Mouse (Mus musculus) MEL (cell line): ENCODE data around the gene Rplp0. TPM values are rescaled to one million over a fixed set of nuclear protein-coding genes. Genes with fewer than 3 reads are reported as not detected.

Experiments used
- DNase-seq: peaks from one replicate; pipeline ENCODE4 v3.0.0; 2011; ENCODE audit warnings: low read depth, low spot score
- H3K27ac ChIP-seq: 2 replicates; pipeline ENCODE4 v1.5.1; 2012; ENCODE audit warnings: low read depth, mild to moderate bottlenecking, control low read depth, low read length, moderate library complexity; ENCODE audit not compliant: control insufficient read depth
- H3K27me3 ChIP-seq, 2 experiments: fragments of 150-350 bp in 1 of 2; sonication (generic) in 1 of 2; 2 replicates each; pipeline ENCODE4 v1.6.1; 2012; ENCODE audit warnings: low read length in 2 of 2, mild to moderate bottlenecking in 2 of 2, improper control_type of control experiment in 1 of 2, moderate library complexity in 1 of 2; ENCODE audit not compliant: insufficient read depth in 2 of 2, control insufficient read depth in 1 of 2
- H3K36me3 ChIP-seq, 2 experiments: 2 replicates each; pipeline ENCODE4 v1.6.1; 2012 to 2014; ENCODE audit warnings: low read length in 2 of 2, improper control_type of control experiment in 1 of 2, inconsistent platforms in 1 of 2, mild to moderate bottlenecking in 1 of 2; ENCODE audit not compliant: insufficient read depth in 2 of 2, control insufficient read depth in 1 of 2
- H3K4me1 ChIP-seq, 2 experiments: fragments of 150-350 bp in 1 of 2; sonication (generic) in 1 of 2; 2 replicates each; pipeline ENCODE4 v1.6.1; 2012; ENCODE audit warnings: low read length in 2 of 2, improper control_type of control experiment in 1 of 2, mild to moderate bottlenecking in 1 of 2; ENCODE audit not compliant: insufficient read depth in 2 of 2, control insufficient read depth in 1 of 2
- H3K4me3 ChIP-seq, 2 experiments: fragments of 150-350 bp in 1 of 2; sonication (generic) in 1 of 2; 2 replicates each; pipeline ENCODE4 v1.5.1; 2012; ENCODE audit warnings: low read depth in 2 of 2, low read length in 2 of 2, mild to moderate bottlenecking in 2 of 2, moderate library complexity in 2 of 2, control low read depth in 1 of 2, improper control_type of control experiment in 1 of 2; ENCODE audit not compliant: control insufficient read depth in 1 of 2, insufficient read depth in 1 of 2
- H3K79me2 ChIP-seq: 2 replicates; pipeline ENCODE4 v1.6.1; 2012; ENCODE audit warnings: mild to moderate bottlenecking, low read length, moderate library complexity; ENCODE audit not compliant: control insufficient read depth, poor library complexity, insufficient read depth
- H3K9ac ChIP-seq: 2 replicates; pipeline ENCODE4 v1.6.1; 2012; ENCODE audit warnings: low read depth, mild to moderate bottlenecking, control low read depth, low read length, moderate library complexity; ENCODE audit not compliant: control insufficient read depth, poor library complexity, severe bottlenecking
- H3K9me3 ChIP-seq: fragments of 150-350 bp; sonication (generic); replicated peaks from 2 replicates; pipeline ENCODE4 v1.6.1; 2012; ENCODE audit warnings: mild to moderate bottlenecking, low read length, improper control_type of control experiment, moderate library complexity; ENCODE audit not compliant: insufficient read depth
- E2F4 ChIP-seq: IDR thresholded peaks from 2 replicates; pipeline ENCODE4 v1.6.1; 2011; ENCODE audit warnings: low read depth, low read length, improper control_type of control experiment, borderline replicate concordance
- ELF1 ChIP-seq: IDR thresholded peaks from 2 replicates; pipeline ENCODE4 v1.6.1; 2014; ENCODE audit warnings: low read depth, mild to moderate bottlenecking, inconsistent platforms, low read length, improper control_type of control experiment, moderate library complexity
- GATA1 ChIP-seq: IDR thresholded peaks from 2 replicates; pipeline ENCODE4 v1.6.1; 2011; ENCODE audit warnings: low read depth, low read length, improper control_type of control experiment
- HCFC1 ChIP-seq: IDR thresholded peaks from 2 replicates; pipeline ENCODE4 v1.6.1; 2012; ENCODE audit warnings: low read depth, mild to moderate bottlenecking, inconsistent platforms, low read length, improper control_type of control experiment, moderate library complexity
- JUND ChIP-seq: IDR thresholded peaks from 2 replicates; pipeline ENCODE4 v1.6.1; 2011; ENCODE audit warnings: low read depth, mild to moderate bottlenecking, improper control_type of control experiment, low read length
- KAT2A ChIP-seq: conservative IDR thresholded peaks from 2 replicates; pipeline ENCODE4 v1.6.1; 2012; ENCODE audit warnings: low read depth, low read length, improper control_type of control experiment, inconsistent platforms
- MAFK ChIP-seq: IDR thresholded peaks from 2 replicates; pipeline ENCODE4 v1.6.1; 2011; ENCODE audit warnings: low read depth, mild to moderate bottlenecking, low read length, improper control_type of control experiment, borderline replicate concordance
- MAX ChIP-seq: IDR thresholded peaks from 2 replicates; pipeline ENCODE4 v1.6.1; 2011; ENCODE audit warnings: low read length, improper control_type of control experiment
- MEF2A ChIP-seq: IDR thresholded peaks from 2 replicates; pipeline ENCODE4 v1.6.1; 2014; ENCODE audit warnings: low read depth, mild to moderate bottlenecking, inconsistent platforms, low read length, improper control_type of control experiment; ENCODE audit not compliant: poor library complexity, insufficient replicate concordance, severe bottlenecking; ENCODE audit errors: extremely low read depth
- MYB ChIP-seq: IDR thresholded peaks from 2 replicates; pipeline ENCODE4 v1.6.1; 2011; ENCODE audit warnings: mild to moderate bottlenecking, low read depth, low read length, improper control_type of control experiment
- NELFE ChIP-seq: IDR thresholded peaks from 2 replicates; pipeline ENCODE4 v1.6.1; 2011; ENCODE audit warnings: low read depth, low read length, improper control_type of control experiment
- NRF1 ChIP-seq: IDR thresholded peaks from 2 replicates; pipeline ENCODE4 v1.6.1; 2014; ENCODE audit warnings: low read depth, mild to moderate bottlenecking, inconsistent platforms, low read length, improper control_type of control experiment, moderate library complexity; ENCODE audit not compliant: poor library complexity, insufficient read depth, severe bottlenecking
- POLR2AphosphoS5 ChIP-seq: IDR thresholded peaks from 2 replicates; pipeline ENCODE4 v1.6.1; 2012; ENCODE audit warnings: low read depth, borderline replicate concordance, mild to moderate bottlenecking, inconsistent platforms, low read length, moderate library complexity, mixed read lengths
- RCOR1 ChIP-seq: IDR thresholded peaks from 2 replicates; pipeline ENCODE4 v1.6.1; 2012; ENCODE audit warnings: low read depth, mild to moderate bottlenecking, inconsistent platforms, low read length, improper control_type of control experiment
- SMC3 ChIP-seq: IDR thresholded peaks from 2 replicates; pipeline ENCODE4 v1.6.1; 2011; ENCODE audit warnings: low read depth, low read length, improper control_type of control experiment
- TAL1 ChIP-seq: IDR thresholded peaks from 2 replicates; pipeline ENCODE4 v1.6.1; 2012; ENCODE audit warnings: mild to moderate bottlenecking, inconsistent platforms, low read length, moderate library complexity, mixed read lengths
- TCF12 ChIP-seq: IDR thresholded peaks from 2 replicates; pipeline ENCODE4 v1.6.1; 2014; ENCODE audit warnings: low read depth, mild to moderate bottlenecking, inconsistent platforms, low read length, improper control_type of control experiment, moderate library complexity
- UBTF ChIP-seq: IDR thresholded peaks from 2 replicates; pipeline ENCODE4 v1.6.1; 2012; ENCODE audit warnings: low read depth, mild to moderate bottlenecking, inconsistent platforms, low read length, improper control_type of control experiment, moderate library complexity, borderline replicate concordance; ENCODE audit not compliant: insufficient read depth
- polyA plus RNA-seq, 2 experiments: library from polyadenylated mRNA; stranded (reverse) in 1 of 2; unstranded in 1 of 2; fragments of >175 nt in 1 of 2; fragments of >200 nt in 1 of 2; gene quantifications; 2 replicates each; pipeline versions ENCODE4 v1.2.1 to v1.2.4; 2012; ENCODE audit warnings: low replicate concordance in 2 of 2, low read depth in 1 of 2; ENCODE audit not compliant: insufficient read length in 2 of 2, insufficient read depth in 1 of 2, missing spikeins in 1 of 2
- total RNA-seq: library from RNA; depleted of rRNA; stranded (reverse); fragments of 300-350 nt; gene quantifications from 2 replicates; pipeline ENCODE4 v1.2.3, GENCODE M21; 2012

Gene Rplp0
- total and polyA plus RNA-seq, 3 experiments, result 3,028 to 4,164 (median 3,294) TPM

DNA sequence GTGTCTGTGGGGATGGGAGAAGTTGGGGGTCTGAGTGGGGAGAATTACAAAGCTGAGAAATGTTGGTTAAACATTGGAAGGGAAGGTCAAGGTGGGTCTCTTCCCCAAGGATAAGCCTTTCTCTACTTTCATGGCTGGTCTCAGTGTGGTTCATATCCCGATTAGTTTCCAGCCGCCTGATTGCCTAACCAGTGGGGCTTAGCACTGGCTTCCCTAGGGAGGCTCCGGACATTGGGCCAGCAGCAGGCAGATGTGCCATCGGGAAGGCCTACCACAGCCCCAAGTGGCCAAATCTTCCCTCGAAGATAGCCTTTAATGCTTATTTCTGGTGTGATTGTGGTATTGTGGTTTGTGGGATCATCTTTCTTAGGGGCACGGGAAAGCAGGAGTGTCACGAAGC, 46.9 kb upstream of the Rplp0 start (continued):
- no peak for TF ChIP-seq MYB

DNA sequence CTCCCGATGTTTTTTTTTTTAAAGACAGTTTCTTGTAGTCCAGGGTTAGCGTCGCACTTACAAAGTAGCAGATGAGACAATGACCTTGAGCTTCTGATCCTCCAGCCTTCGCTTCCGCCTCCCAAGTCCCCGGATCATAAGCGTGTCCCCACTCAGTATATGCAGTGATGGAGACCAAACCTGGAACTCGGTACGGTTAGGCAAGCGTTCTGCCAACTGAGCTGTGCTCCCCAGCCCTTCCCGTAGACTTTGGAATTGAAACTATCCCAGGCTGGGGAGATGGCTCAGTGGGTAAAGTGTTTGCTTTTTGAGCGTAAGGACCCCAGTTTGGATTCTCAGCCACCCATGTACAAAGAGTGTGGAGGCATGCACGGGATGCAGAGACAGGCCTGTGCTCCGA, 46.0 kb upstream of the Rplp0 start:
- Histone ChIP-seq H3K4me1 (no peaks in the 10 kb centered on the region), H3K79me2 (peaks cover 7% of the 10 kb centered on the region), H3K27ac (no peak overlapping the region), H3K4me3 (no peak overlapping the region), H3K27me3 (no peaks in the 10 kb centered on the region), H3K9ac (no peak overlapping the region), H3K9me3 (no peaks in the 10 kb centered on the region), H3K36me3 (no peaks in the 10 kb centered on the region)
- TF ChIP-seq KAT2A (no peak), POLR2AphosphoS5 (no peak), ELF1 (no peak), JUND (no peak), TAL1 (no peak), NELFE (no peak), SMC3 (no peak), RCOR1 (no peak), TCF12 (no peak)
- DNase-seq, result no peak

DNA sequence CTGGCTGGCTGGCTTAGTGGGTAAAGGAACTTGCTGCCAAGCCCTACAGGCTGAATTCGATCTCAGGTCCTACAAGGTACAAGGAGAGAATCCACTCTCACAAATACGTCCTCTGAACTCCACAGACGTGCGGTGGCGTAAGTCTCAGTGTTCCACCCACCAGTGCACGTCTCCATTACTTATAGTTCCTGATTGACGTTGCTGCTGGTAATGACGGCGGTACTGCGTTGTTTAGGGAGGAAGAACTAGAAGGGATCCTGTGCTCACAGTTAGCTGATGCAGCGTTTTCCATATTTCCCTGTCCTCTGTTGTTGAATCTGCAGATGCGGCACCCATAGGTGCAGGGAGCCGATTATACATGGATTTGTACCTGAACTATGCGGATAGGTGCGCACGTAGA, 45.5 kb upstream of the Rplp0 start:
- no peaks in the 10 kb centered on the region for H3K4me1 ChIP-seq
- H3K27me3 ChIP-seq, result no peaks in the 10 kb centered on the region
- no peak overlapping the region for H3K27ac ChIP-seq
- H3K9me3 ChIP-seq, result no peaks in the 10 kb centered on the region
- H3K79me2 ChIP-seq, result peaks cover 6% of the 10 kb centered on the region
- no peak overlapping the region for H3K9ac ChIP-seq
- DNase-seq, result no peak
- TF ChIP-seq MAX, result no peak
- no peak for TF ChIP-seq HCFC1
- no peak for TF ChIP-seq UBTF
- TF ChIP-seq NELFE, result no peak
- TF ChIP-seq MEF2A, result no peak
- TF ChIP-seq NRF1, result no peak
- TF ChIP-seq JUND, result no peak
- no peak for TF ChIP-seq E2F4
- TF ChIP-seq MAFK, result no peak
- TF ChIP-seq GATA1, result no peak
- no peak overlapping the region for H3K4me3 ChIP-seq
- H3K36me3 ChIP-seq, result no peaks in the 10 kb centered on the region
